Mouse (Mus musculus): ENCODE measurements around the gene Apba2.

Apba2 gene

GRCm38 (mm10) chr7:64522409-64522730, 20.9 kb downstream of the Apba2 start:
- no peak for DNase-seq (ENCODE audit: low read depth, low spot score)

GRCm38 (mm10) chr7:64531297-64531696, 29.8 kb downstream of the Apba2 start:
- DNase-seq (ENCODE audit: low read depth, low spot score): no peak

DNA sequence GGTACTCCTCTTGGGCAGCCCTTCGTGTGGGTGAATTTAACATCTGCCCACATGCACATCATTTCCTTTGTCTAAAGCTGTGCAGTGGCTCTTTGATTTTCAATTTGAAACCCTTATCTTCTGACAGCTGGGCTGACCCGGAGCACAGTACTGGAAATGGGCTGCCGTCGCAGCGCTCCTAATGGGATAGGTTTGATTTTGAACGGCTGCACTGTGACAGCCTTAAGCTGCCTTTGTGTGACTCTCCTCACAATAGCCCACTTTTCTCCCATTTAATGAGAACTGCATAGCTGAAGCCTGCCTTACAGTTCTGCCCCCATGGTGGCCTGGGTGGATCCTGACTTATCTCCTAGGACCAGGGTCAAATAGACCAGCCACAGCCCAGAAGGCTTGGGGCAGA, 31.9 kb downstream of the Apba2 start:
- no peak for DNase-seq (ENCODE audit: low read depth, low spot score)

GRCm38 (mm10) chr7:64535269-64535668, 33.8 kb downstream of the Apba2 start:
- no peak for DNase-seq (ENCODE audit: low read depth, low spot score)

DNA sequence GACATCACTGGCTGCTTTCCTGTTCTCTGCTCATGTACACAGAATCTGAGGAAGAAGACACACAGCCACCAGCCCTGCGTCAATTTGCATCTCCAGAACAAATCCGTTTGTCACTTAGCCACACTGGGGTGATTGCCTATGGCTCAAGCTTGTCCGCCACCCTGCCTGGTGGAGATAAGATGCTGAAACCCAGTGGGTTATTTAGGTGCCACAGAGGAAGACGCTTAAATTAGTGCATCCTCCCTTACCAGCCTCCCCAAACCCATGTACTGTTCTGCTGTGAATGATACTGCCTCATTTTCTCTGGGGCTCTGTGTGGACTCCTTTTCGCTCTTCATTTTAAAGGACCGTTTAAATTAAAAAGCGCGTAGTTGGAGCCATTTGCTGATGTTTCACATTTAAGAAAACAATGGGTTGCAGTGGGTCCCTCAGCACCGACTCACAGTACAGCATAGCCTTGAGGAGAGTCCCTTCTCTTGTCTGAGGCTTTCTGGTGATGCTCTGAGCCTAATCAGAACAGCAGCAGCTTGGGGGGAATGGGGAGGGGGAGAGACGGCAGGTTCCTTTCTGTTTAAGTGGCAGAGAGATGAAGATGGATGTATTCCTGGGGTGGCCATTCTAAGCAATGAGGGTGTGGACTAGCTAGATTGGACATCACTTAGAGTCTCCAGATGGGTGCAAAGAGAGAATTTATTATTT, 38.1 kb downstream of the Apba2 start:
- no peak for DNase-seq (ENCODE audit: low read depth, low spot score)

GRCm38 (mm10) chr7:64546801-64547200, 45.3 kb downstream of the Apba2 start:
- DNase-seq (ENCODE audit: low read depth, low spot score): no peak

GRCm38 (mm10) chr7:64550856-64551255, 49.4 kb downstream of the Apba2 start:
- no peak for DNase-seq (ENCODE audit: low read depth, low spot score)

DNA sequence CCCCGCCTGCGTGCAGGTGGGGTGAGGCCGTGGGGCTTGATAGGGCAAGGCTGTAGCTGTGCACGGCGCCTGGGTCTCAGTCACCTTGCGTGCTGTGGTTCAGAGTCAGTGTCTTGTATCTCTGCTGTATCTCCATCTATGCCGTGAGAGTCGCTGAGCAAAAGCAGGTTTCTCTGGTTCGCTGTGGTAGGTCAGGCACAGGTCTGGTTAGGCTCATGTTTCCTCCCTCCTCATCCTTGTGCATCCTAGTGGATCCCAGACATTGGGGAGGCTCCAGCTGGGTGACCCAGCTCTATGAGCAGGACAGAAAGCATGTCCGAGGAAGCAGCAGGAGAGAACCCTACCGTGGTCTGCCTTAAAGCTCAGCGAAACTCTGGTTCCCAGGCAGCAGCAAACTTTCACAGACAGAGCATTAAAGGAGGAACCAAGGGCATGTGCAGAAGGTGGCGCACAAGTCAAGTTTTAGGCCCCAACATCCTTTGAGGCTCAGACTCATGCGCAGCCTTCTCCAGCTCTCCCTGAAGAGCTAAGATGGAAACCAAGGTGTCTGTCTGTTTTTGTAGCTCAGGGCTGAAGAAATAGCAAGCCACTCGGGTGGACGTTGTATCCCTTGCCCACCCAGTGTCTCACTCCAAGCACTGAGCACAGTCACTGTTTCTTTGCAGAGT, 51.2 kb downstream of the Apba2 start:
- DNase-seq (ENCODE audit: low read depth, low spot score): no peak

GRCm38 (mm10) chr7:64561711-64562498, 60.4 kb downstream of the Apba2 start:
- no peak for DNase-seq (ENCODE audit: low read depth, low spot score)

- no peak for DNase-seq (ENCODE audit: low read depth, low spot score)
These were observed 63.5 kb downstream of the Apba2 start for GRCm38 (mm10) chr7:64564891-64565571.

- DNase-seq (ENCODE audit: low read depth, low spot score): no peak
These were observed 65.1 kb downstream of the Apba2 start for GRCm38 (mm10) chr7:64566371-64567243.

- no peak for DNase-seq (ENCODE audit: low read depth, low spot score)
These were observed 67.2 kb downstream of the Apba2 start for GRCm38 (mm10) chr7:64568722-64569121.

- no peak for DNase-seq (ENCODE audit: low read depth, low spot score)
These were observed 68.2 kb downstream of the Apba2 start for GRCm38 (mm10) chr7:64569676-64570075.

GRCm38 (mm10) chr7:64570914-64571313, 69.4 kb downstream of the Apba2 start:
- no peak for DNase-seq (ENCODE audit: low read depth, low spot score)

GRCm38 (mm10) chr7:64574144-64574543, 72.6 kb downstream of the Apba2 start:
- DNase-seq (ENCODE audit: low read depth, low spot score): no peak

DNA sequence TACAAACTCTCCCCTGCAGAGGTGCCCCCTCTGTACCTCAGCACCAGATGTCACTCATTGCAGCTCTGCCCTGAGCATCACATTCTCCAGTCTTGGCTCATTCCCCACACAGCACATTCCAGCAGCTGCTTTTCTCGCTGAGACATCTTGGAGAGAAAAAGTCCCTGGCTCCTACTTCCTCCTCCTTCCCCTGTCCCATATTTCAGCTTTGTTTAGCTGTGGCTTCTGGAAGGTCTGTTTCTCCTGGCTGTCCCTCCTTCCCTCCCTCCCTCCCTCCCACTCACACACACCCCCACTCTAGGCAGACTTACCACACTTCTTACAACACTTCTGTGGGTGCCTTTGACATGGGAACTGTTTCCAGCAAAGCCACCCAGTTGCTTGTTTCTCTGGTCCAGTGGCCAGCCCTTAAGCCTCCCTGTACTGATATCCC, 75.0 kb downstream of the Apba2 start:
- DNase-seq (ENCODE audit: low read depth, low spot score): peak; percentile 25

DNA sequence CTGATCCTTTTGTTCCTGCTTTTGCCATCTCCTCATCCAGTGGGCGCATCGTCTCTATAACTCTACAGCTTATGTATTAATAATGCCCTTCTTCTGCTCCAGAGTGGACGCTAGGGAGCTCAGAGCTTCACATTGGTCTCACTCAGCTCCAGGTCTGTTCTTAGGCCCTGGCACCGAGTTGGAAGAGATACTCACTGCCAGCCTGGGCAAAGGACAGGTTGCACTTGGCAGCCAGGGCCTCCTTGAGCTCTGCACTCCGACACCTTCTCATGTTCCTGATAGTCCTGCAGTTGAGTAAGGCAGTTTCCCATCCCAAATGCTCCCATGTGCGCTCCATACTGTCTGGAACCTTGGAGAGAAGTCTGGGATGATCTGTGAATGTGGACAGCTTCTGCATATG, 76.7 kb downstream of the Apba2 start:
- no peak for DNase-seq (ENCODE audit: low read depth, low spot score)

DNA sequence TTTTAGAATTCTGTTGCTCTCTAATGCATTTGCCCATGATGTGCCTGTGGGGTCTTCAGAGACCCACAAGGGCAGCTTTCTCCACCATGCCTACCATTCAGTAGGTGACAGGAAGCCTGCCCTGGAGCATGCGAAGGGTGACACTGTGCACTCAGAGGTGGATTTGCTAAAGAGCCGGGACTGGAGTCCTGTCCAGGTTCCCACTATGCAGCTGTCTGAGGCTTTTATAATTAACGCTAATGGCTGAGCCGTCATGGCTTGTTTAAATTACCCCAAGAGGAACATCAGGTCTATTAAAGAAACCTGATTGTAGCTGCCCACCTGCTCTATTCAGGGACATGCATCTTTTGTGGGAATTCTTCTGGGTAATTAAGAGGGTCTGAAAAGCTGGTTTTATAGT, 78.4 kb downstream of the Apba2 start:
- no peak for DNase-seq (ENCODE audit: low read depth, low spot score)

DNA sequence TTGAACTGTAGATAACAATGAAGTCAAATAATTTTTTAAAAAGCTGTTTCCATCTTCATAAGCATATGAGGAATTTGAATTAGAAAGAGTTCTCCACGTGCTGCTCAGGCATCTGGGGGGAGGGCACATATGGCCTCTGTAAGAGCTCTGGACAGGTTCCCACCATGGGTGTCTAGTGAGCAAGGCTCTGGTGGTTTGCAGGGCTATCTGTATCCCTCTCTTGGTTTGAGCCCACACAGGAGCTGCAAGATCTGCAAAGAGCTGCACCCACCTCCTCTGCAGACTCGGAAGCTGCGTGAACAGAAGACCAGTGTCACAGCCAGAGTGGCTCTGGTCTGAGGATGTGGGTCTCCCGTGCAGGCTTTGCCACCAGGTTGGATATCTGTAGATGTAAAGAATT, 78.8 kb downstream of the Apba2 start:
- no peak for DNase-seq (ENCODE audit: low read depth, low spot score)

GRCm38 (mm10) chr7:64582358-64582757, 80.9 kb downstream of the Apba2 start:
- no peak for DNase-seq (ENCODE audit: low read depth, low spot score)

- DNase-seq (ENCODE audit: low read depth, low spot score): peak; percentile 17
These were observed 82.2 kb downstream of the Apba2 start for GRCm38 (mm10) chr7:64583670-64584121.
